Mouse (Mus musculus) embryonic facial prominence, embryonic 11.5 days (tissue): Measurements from ENCODE around the gene Tcf7l2. TPM values are rescaled to one million over a fixed set of nuclear protein-coding genes. Genes with fewer than 3 reads are reported as not detected.
A peak's percentile ranks its signal among the peaks of the same experiment; 100 is the strongest.

Experiments used
- ATAC-seq: fragments of 200-750 bp; cut with Nextera tagmentation; replicated peaks from 2 replicates; pipeline ENCODE4 v1.8.0; 2017; ENCODE audit warnings: low read depth; ENCODE audit not compliant: insufficient number of reproducible peaks, low FRiP score, low TSS enrichment
- DNase-seq: peaks from one replicate; pipeline ENCODE4 v3.0.0-alpha.2; 2015; ENCODE audit warnings: low spot score
- H3K27ac ChIP-seq: fragments of 300-500 bp; sonication (generic); replicated peaks from 2 replicates; pipeline ENCODE4 v1.5.1; 2014; ENCODE audit warnings: mild to moderate bottlenecking, low read depth, low read length, control low read depth
- H3K27me3 ChIP-seq: fragments of 300-500 bp; sonication (generic); 2 replicates; pipeline ENCODE4 v1.6.1; 2014; ENCODE audit warnings: mild to moderate bottlenecking, low read length, moderate library complexity, mixed read lengths; ENCODE audit not compliant: control insufficient read depth, insufficient read depth
- H3K36me3 ChIP-seq: fragments of 300-500 bp; sonication (generic); replicated peaks from 2 replicates; pipeline ENCODE4 v1.6.1; 2014; ENCODE audit warnings: low read depth, mild to moderate bottlenecking, low read length, moderate library complexity, mixed read lengths; ENCODE audit not compliant: control insufficient read depth, insufficient read depth
- H3K4me1 ChIP-seq: fragments of 300-500 bp; sonication (generic); 2 replicates; pipeline ENCODE4 v1.6.1; 2014; ENCODE audit warnings: low read length, mixed read lengths; ENCODE audit not compliant: control insufficient read depth, insufficient read depth
- H3K4me2 ChIP-seq: fragments of 300-500 bp; sonication (generic); 2 replicates; pipeline ENCODE4 v1.6.1; 2014; ENCODE audit warnings: low read depth, mild to moderate bottlenecking, control low read depth, low read length, moderate library complexity
- H3K4me3 ChIP-seq: fragments of 300-500 bp; sonication (generic); 2 replicates; pipeline ENCODE4 v1.5.1; 2014; ENCODE audit warnings: low read depth, low read length, control low read depth
- H3K9ac ChIP-seq: fragments of 300-500 bp; sonication (generic); replicated peaks from 2 replicates; pipeline ENCODE4 v1.6.1; 2014; ENCODE audit warnings: mild to moderate bottlenecking, control low read depth, low read length
- H3K9me3 ChIP-seq: fragments of 300-500 bp; sonication (generic); replicated peaks from 2 replicates; pipeline ENCODE4 v1.6.1; 2016; ENCODE audit warnings: mild to moderate bottlenecking, low read length, inconsistent platforms, mixed read lengths; ENCODE audit not compliant: control insufficient read depth
- WGBS: fragments of 180-500 bp; shearing (Covaris S2); extraction: QIAGEN DNeasy Blood & Tissue Kit; methylation state at CpG from one replicate; pipeline ENCODE4 v1.1.7; 2014; 5-methylcytosine and 5-hydroxymethylcytosine counted together
- polyA plus RNA-seq: library from polyadenylated mRNA; unstranded; fragments of >200 nt; fragmentation: Nextera tagmentation; extraction: Ambion mirVana; gene quantifications from 2 replicates; pipeline ENCODE4 v1.2.1, GENCODE M21; 2014

The Tcf7l2 gene
- polyA plus RNA-seq, 1 experiment from 2014 or later: 107 TPM

DNA sequence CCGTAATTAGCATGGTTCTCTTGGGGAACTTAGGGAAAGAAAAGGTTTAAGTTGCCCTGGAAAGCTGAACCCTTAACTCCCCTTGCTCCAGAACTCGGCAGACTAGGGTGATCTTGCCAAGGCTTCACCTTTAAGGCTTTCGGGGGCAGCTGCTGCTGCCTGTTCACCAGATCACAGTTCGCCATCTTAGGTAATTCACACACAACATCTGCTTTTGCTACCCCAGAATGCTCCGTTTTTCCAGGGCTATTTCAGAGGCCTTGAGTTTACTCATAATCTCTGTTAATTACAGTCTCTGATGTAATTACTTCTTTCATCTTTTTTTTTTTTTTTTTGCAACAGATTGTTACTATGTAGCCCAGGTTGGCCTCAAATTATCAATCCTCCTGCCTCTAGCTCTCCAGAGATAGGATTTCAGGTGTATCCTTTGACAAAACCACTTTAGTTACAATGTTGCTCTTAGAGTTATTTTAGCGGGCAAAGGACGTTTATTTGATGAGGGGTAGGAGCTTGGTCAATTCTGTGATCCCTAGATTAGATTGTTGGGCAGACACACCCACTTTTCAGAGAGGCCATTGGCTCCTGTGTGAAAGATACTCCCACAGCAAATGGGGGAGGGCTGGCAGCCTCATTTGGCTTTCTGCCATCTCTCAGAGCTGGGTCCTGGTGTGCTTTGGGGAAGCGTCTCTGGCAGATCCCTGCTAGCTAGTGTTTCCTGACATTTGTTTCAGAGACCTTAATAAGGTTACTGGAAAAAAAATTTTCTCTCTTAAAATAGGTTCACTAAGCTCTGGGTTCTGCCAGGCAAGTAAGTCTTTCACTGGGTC lies 83.6 kb downstream of the Tcf7l2 start:
- Histone ChIP-seq H3K4me2 (no peak overlapping the region), H3K9ac (no peak overlapping the region), H3K27ac (no peak overlapping the region), H3K36me3 (no peaks in the 10 kb centered on the region), H3K9me3 (no peaks in the 10 kb centered on the region), H3K27me3 (no peaks in the 10 kb centered on the region), H3K4me1 (peaks cover 7% of the 10 kb centered on the region), H3K4me3 (no peak overlapping the region)
- 33% methylated on average over 8 of the region's 8 CpGs for WGBS
- DNase-seq (peak; percentile 52), ATAC-seq (no peak)

DNA sequence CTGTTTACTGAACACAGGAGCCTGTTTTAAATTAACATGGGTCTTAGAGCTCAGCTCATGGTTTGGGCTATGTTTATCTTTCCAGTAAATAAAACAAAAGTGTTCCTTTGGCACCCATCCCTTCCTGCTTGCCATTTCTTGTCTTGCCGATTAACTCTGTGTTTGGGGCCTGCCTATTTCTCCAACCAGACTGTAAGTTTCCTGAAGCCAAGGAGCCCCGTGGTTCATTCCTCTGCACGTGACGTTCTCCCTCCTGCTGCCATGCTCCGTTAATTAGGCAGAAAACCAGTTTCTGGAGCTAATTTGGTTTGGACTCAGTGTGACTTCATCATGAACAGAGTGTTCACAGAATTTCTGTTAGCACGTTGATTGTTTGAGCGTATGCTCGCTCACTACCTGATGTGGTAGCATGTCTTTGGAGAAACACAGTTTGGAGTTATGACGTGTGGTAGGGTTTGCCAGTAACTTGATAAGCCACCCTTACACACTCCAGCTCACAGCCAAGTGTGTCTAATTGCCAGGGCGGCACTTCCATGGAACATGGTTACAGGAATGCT lies 84.4 kb downstream of the Tcf7l2 start:
- no peak overlapping the region for H3K27ac ChIP-seq
- H3K4me2 ChIP-seq: no peak overlapping the region
- no peak overlapping the region for H3K9ac ChIP-seq
- ATAC-seq (no peak), DNase-seq (no peak)
- no peaks in the 10 kb centered on the region for H3K36me3 ChIP-seq
- no peaks in the 10 kb centered on the region for H3K27me3 ChIP-seq
- peaks cover 7% of the 10 kb centered on the region for H3K4me1 ChIP-seq
- no peaks in the 10 kb centered on the region for H3K9me3 ChIP-seq
- WGBS: 57% methylated on average over 10 of the region's 10 CpGs
- no peak overlapping the region for H3K4me3 ChIP-seq

DNA sequence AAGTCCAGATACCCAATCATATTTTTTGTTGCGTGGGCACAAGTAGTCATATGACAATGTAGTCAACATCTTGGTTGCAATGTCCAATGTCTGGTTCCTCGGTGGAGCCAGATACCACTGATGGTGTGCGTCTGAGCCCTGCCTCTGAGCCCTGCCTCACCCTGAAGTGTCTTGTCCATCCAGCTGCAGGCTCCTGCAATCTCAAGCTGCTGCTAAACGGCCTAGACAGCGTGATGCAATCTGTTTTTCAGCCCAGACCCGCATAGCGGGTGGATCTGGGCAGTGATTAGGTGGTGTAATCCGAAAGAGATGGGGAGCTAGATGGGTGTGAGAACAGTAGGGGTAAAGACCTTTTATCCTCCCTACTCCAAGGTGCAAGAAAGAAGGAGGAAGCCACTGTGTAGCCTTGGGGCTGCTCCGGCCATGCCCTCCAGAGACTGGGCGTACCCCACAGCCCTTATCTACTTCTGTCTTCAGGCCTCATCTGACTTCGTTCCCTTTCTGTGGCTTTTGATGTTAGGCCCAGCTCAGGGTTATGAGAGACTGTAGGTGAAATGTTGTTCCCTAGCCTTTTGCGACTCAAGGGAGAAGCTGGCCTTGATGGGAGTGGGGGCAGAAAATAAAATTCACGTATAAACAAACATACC lies 86.1 kb downstream of the Tcf7l2 start:
- H3K9ac ChIP-seq: no peak overlapping the region
- H3K4me1 ChIP-seq: peaks cover 10% of the 10 kb centered on the region
- DNase-seq (no peak), ATAC-seq (no peak)
- WGBS: 82% methylated on average over 13 of the region's 13 CpGs
- H3K27ac ChIP-seq: no peak overlapping the region; the same call in 1 of the 2 replicates
- H3K9me3 ChIP-seq: no peaks in the 10 kb centered on the region
- H3K4me2 ChIP-seq: no peak overlapping the region
- H3K36me3 ChIP-seq: no peaks in the 10 kb centered on the region
- H3K4me3 ChIP-seq: no peak overlapping the region
- H3K27me3 ChIP-seq: no peaks in the 10 kb centered on the region

DNA sequence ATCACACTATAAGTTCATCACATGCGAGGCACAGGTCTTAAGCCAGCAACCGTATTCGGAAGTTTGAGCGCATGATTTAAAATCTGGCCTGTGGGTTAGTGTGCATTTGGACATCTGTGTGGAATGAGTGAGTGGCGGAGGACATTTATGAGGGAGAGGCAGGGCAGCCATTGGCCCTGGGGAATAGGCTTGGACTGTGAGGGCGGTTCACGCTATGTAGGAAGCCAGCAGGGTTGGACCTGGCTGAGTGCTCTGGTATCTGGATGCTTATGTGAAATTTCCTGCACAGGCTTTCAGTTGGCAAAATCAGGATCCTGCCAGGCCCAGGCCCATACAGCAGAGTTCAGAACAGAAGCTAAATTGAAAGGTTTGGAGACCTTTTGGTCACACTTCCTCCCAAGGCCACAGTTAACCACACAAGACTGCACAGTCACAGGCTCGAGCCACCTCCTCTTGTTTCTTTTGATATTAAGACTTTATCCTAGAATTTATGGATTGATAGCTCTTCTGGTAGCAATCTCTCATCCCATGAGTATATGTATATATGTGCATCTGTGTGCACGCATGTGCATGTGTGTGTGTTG lies 89.4 kb downstream of the Tcf7l2 start:
- H3K9me3 ChIP-seq: no peaks in the 10 kb centered on the region
- no peak overlapping the region for H3K4me3 ChIP-seq
- H3K36me3 ChIP-seq: no peaks in the 10 kb centered on the region; the same call in 1 of the 2 replicates
- H3K4me1 ChIP-seq: peaks cover 3% of the 10 kb centered on the region
- no peaks in the 10 kb centered on the region for H3K27me3 ChIP-seq
- H3K4me2 ChIP-seq: no peak overlapping the region
- H3K9ac ChIP-seq: no peak overlapping the region
- no peak for ATAC-seq
- no peak for DNase-seq
- H3K27ac ChIP-seq: no peak overlapping the region
- WGBS: 82% methylated on average over 9 of the region's 9 CpGs

DNA sequence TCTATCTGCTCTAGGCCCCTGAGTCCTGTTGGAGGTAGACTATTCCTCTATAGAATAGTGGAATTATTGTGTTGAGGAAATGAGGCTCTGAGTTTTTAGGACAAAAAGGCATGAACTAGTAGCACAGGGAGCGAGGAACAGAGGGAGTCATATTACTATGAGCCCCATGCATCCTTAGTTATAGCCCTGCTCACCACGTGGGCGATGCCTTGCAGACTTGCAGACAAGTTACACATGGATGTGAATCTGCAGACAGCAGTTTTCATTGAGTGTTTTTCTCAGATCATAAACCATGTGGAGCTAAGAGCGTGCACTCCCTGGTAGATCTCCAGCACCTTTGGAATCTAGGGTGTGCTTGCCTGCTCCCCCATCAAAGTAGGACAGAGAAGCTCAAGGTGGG lies 90.5 kb downstream of the Tcf7l2 start:
- Histone ChIP-seq H3K9ac (no peak overlapping the region), H3K4me2 (no peak overlapping the region), H3K36me3 (no peaks in the 10 kb centered on the region; the same call in 1 of the 2 replicates), H3K27me3 (no peaks in the 10 kb centered on the region), H3K9me3 (no peaks in the 10 kb centered on the region), H3K27ac (no peak overlapping the region), H3K4me3 (no peak overlapping the region), H3K4me1 (peaks cover 5% of the 10 kb centered on the region)
- DNase-seq (peak; percentile 48), ATAC-seq (no peak)
- WGBS: 50% methylated on average over 4 of the region's 4 CpGs

DNA sequence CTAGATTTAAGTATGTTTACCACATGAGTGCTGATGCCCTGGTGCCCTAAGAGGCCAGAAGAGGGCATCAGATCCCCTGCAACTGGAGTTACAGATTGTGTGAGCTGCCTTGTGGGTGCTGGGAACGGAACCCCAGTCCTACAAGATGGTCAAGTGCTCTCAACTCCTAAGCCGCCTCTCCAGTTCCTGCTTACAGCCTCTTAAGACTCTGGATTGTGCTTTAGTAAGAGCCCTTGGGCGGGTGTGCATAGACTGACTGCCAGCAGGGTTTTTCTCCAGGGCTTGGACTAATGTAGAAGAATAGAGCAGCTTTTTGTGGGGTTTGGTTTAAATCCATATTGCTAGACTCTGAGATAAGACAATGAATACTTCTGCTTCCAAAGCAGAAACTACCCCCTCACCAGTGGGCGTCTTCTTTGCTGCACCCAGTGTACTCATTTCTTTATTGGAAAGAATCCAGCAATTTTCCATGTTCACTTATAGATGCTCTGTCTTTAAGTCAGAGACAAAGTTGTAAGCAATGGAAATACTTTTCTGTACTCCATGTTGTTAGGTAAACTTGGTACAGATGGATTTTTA lies 92.3 kb downstream of the Tcf7l2 start:
- no peaks in the 10 kb centered on the region for H3K27me3 ChIP-seq
- no peaks in the 10 kb centered on the region for H3K9me3 ChIP-seq
- no peaks in the 10 kb centered on the region; the same call in 1 of the 2 replicates for H3K36me3 ChIP-seq
- H3K4me2 ChIP-seq: no peak overlapping the region
- no peak overlapping the region for H3K9ac ChIP-seq
- no peak for ATAC-seq
- H3K4me3 ChIP-seq: no peak overlapping the region
- no peak overlapping the region for H3K27ac ChIP-seq
- DNase-seq: no peak
- 92% methylated on average over 4 of the region's 4 CpGs for WGBS
- peaks cover 8% of the 10 kb centered on the region; the same call in 1 of the 2 replicates for H3K4me1 ChIP-seq

DNA sequence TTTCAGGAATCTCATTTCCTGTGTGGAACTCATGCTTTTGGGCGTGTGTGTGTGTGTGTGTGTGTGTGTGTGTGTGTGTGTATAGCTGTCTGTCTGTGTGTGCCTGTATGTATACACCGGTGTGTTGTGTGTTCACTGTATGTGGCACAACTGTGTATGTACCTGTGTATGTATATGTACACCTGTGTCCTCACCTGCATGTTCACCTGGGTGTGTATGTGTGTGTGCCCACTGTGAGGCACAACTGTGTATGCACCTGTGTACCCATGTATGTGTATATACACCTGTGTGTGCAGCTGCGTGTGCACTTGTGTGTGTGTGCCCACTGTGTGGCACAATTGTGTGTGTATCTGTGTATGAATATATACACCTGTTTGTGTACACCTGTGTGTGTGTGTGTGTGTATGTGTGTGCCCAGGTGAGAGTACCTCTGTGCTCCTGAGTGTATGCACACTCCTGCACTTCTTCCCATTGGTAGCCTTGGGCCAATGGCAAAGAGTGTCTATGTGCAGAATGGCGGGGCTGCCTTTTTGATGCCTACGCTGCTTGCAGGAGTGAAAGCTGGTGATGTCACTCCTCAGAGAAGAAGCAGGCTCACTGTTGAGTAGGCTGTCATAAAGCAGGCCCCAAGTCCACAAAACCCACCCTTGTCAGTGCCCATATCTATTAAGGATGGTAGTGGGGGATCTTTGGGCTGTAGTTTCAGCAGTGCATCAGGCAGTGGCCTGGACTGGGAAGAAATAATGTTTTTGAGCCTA lies 95.5 kb downstream of the Tcf7l2 start:
- H3K27ac ChIP-seq: no peak overlapping the region; the same call in none of the 2 replicates
- no peaks in the 10 kb centered on the region for H3K27me3 ChIP-seq
- 73% methylated on average over 5 of the region's 5 CpGs for whole genome bisulfite sequencing
- H3K9ac ChIP-seq: no peak overlapping the region
- ATAC-seq (no peak; the same call in 1 of the 2 replicates), DNase-seq (no peak)
- H3K36me3 ChIP-seq: no peaks in the 10 kb centered on the region; the same call in 1 of the 2 replicates
- peaks cover 8% of the 10 kb centered on the region for H3K4me1 ChIP-seq
- H3K4me3 ChIP-seq: no peak overlapping the region
- H3K9me3 ChIP-seq: no peaks in the 10 kb centered on the region
- H3K4me2 ChIP-seq: no peak overlapping the region
